Mouse (Mus musculus) lung, adult 18-20 months (tissue): Measurements from ENCODE around the gene Dnmt3l.
A peak's percentile ranks its signal among the peaks of the same experiment; 100 is the strongest.
"Not testable (repeated sequence)": the region's sequence is repeated elsewhere in the genome, so short reads cannot be mapped to it uniquely, and the experiment has no call there.

Source experiments
- DNase-seq, 2 experiments: peaks; one replicate each; pipeline ENCODE4 v3.0.0; 2022; ENCODE audit warnings: mixed read lengths in 2 of 2

The Dnmt3l gene

GRCm38 (mm10) chr10:78086444-78087061 is 44.8 kb downstream of the Dnmt3l start:
- DNase-seq, result no peak

GRCm38 (mm10) chr10:78087101-78087511 is 45.4 kb downstream of the Dnmt3l start:
- DNase-seq, result peak; percentile 26 to 44

- DNase-seq, result peak; percentile 36 to 43
These were observed 48.5 kb downstream of the Dnmt3l start for GRCm38 (mm10) chr10:78090246-78090645.

- DNase-seq, result no peak
These were observed 49.2 kb downstream of the Dnmt3l start for GRCm38 (mm10) chr10:78090706-78091491.

- DNase-seq, result no peak
These were observed 50.3 kb downstream of the Dnmt3l start for GRCm38 (mm10) chr10:78091865-78092724.

GRCm38 (mm10) chr10:78092725-78093029 is 50.9 kb downstream of the Dnmt3l start:
- DNase-seq, result peak in 1 of 2 experiments; percentile 48

GRCm38 (mm10) chr10:78095221-78095620 is 53.5 kb downstream of the Dnmt3l start:
- no peak for DNase-seq

- peak in 1 of 2 experiments; percentile 40 for DNase-seq
These were observed 54.5 kb downstream of the Dnmt3l start for GRCm38 (mm10) chr10:78095954-78096931.

GRCm38 (mm10) chr10:78099860-78100259 is 58.1 kb downstream of the Dnmt3l start:
- not testable (repeated sequence) for DNase-seq

GRCm38 (mm10) chr10:78100989-78101780 is 59.4 kb downstream of the Dnmt3l start:
- DNase-seq, result no peak

- DNase-seq, result peak; percentile 40 to 44
These were observed 63.1 kb downstream of the Dnmt3l start for GRCm38 (mm10) chr10:78104555-78105490.

GRCm38 (mm10) chr10:78105548-78105947 is 63.8 kb downstream of the Dnmt3l start:
- no peak for DNase-seq
